Mouse (Mus musculus): ENCODE measurements at regions not wholly inside any gene's neighbourhood (a gene's known extent, or its start where the extent isn't known, plus 50 kb on each side); places are given as distances from the start of the nearest gene placed in this dataset.

DNA sequence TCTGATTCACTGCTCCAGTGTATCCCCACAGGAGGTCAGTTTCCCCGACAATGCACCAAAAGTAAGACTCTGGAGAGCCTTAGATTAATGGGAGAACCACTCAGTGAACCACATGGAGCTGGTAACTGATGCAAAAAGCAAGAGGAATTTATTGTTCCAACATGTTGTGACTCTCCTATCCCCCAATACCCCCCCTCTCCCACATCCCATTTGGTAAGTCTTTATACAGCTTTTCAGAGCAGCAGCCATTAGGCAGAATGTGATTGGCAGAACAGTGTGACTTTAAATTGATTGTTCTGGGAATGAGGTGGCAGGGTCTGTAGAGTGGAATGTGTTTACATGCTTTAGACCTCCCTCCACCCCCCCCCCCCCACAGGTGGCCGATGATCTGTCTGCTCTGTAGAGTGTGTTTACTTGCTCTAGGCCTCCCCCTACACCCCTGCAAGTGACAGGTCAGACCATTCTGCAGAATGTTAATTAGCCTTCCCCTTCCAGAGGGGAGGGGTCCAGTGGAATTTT lies 6497.8 kb upstream of the Gm7489 start:
- peak; percentile 20 for DNase-seq (ENCODE audit: extremely low spot score, low read depth, low spot score)
